Comparison of ENCODE assay signal across 15 mouse cellular contexts in the genomic region with DNA sequence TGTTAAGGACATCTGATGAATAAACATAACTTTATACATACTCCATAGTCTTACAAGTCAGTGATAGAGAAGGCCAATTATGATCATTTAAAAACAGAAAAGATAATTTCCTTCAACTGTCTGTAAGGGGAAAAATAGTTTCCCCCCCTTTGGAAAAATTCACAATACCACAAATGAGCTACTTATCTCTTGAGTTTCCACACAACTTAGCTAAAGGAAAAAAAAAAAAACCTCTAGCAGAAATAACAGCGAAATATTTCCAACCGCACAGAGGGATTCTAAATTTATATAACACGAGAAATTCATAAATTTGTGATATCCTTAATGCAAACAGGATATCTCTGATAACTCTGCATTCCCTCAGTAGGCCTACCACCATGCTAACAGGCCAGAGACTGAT.
"Had no signal": no experiment of that assay in that cellular context is flagged by ENCODE, and none has a peak within 500 bp of the region (broad histone marks: within the 10 kb centered on the region; RNA-seq: fewer than 3 reads in every experiment).

No protein-coding gene starts in this region.

- H3K9ac ChIP-seq: neural tube, embryonic 13.5 days; neural tube, embryonic 15.5 days; stomach, embryonic 15.5 days had no signal

- H3K9me3 ChIP-seq: neural tube, embryonic 13.5 days; neural tube, embryonic 15.5 days; stomach, embryonic 15.5 days had no signal

- H3K36me3 ChIP-seq: neural tube, embryonic 13.5 days; neural tube, embryonic 15.5 days; stomach, embryonic 15.5 days had no signal

- H3K27ac ChIP-seq: neural tube, embryonic 13.5 days; neural tube, embryonic 15.5 days; stomach, embryonic 15.5 days; stomach, postnatal 0 days had no signal

- H3K4me2 ChIP-seq: neural tube, embryonic 13.5 days; neural tube, embryonic 15.5 days; stomach, embryonic 15.5 days had no signal

- H3K27me3 ChIP-seq: neural tube, embryonic 13.5 days; neural tube, embryonic 15.5 days; stomach, embryonic 15.5 days had no signal

- H3K4me3 ChIP-seq: neural tube, embryonic 13.5 days; neural tube, embryonic 15.5 days; stomach, embryonic 15.5 days had no signal

- DNase-seq: right cerebral cortex, adult 18-20 months; right cerebral cortex, postnatal 14 days; right cerebral cortex, postnatal 25 days; right cerebral cortex, postnatal 4 days; spleen, adult 18-20 months; thymus, adult 18-20 months; thymus, adult 2 months; thymus, postnatal 14 days; thymus, postnatal 25 days; thymus, postnatal 36 days; thymus, postnatal 4 days had no signal

- H3K4me1 ChIP-seq: neural tube, embryonic 13.5 days; neural tube, embryonic 15.5 days; stomach, embryonic 15.5 days had no signal
